Mouse (Mus musculus): Measurements from ENCODE around the gene Fdx1l. TPM values are rescaled to one million over a fixed set of nuclear protein-coding genes. Genes with fewer than 3 reads are reported as not detected.

The Fdx1l gene
- polyA plus RNA-seq, 1 experiment from 2014 or later, result 26.7 TPM

- ATAC-seq (peak; percentile 78), DNase-seq (no peak)
- WGBS (ENCODE audit: insufficient replicate concordance), result 42% methylated on average over 3 of the region's 3 CpGs
- peaks cover 8% of the 10 kb centered on the region for H3K4me1 ChIP-seq (ENCODE audit: insufficient read depth)
- no peak overlapping the region for H3K9ac ChIP-seq (replicated peaks)
- H3K9me3 ChIP-seq (ENCODE audit: low read length), result no peaks in the 10 kb centered on the region
- H3K4me3 ChIP-seq (ENCODE audit: low read depth, low read length), result no peak overlapping the region
- H3K27ac ChIP-seq (ENCODE audit: low read depth), result no peak overlapping the region
- TF ChIP-seq EP300 (IDR thresholded peaks at IDR 0.05; ENCODE audit: low read depth) (0 out of 2 replicates have a peak, but pooled peaks have one; percentile 56), CTCF (IDR thresholded peaks at IDR 0.05; ENCODE audit: low read depth) (no peak)
- peaks cover 89% of the 10 kb centered on the region for H3K36me3 ChIP-seq (replicated peaks; ENCODE audit: insufficient read depth, low read length)
- H3K27me3 ChIP-seq (ENCODE audit: insufficient read depth, low read length), result no peaks in the 10 kb centered on the region
- H3K4me2 ChIP-seq (ENCODE audit: low read depth, low read length), result no peak overlapping the region
These were observed 9.9 kb upstream of the Fdx1l start for GRCm38 (mm10) chr9:21083324-21083723.

GRCm38 (mm10) chr9:21081127-21081526 is 7.7 kb upstream of the Fdx1l start:
- no peak for DNase-seq
- Histone ChIP-seq H3K27ac (ENCODE audit: low read depth) (no peak overlapping the region), H3K9me3 (ENCODE audit: low read length) (no peaks in the 10 kb centered on the region), H3K4me2 (ENCODE audit: low read depth, low read length) (no peak overlapping the region), H3K4me1 (ENCODE audit: insufficient read depth) (peaks cover 8% of the 10 kb centered on the region), H3K9ac (replicated peaks) (no peak overlapping the region), H3K36me3 (replicated peaks; ENCODE audit: insufficient read depth, low read length) (peaks cover 88% of the 10 kb centered on the region), H3K27me3 (ENCODE audit: insufficient read depth, low read length) (no peaks in the 10 kb centered on the region), H3K4me3 (ENCODE audit: low read depth, low read length) (no peak overlapping the region)
- no peak for TF ChIP-seq EP300 (IDR thresholded peaks at IDR 0.05; ENCODE audit: low read depth)
- TF ChIP-seq CTCF (IDR thresholded peaks at IDR 0.05; ENCODE audit: low read depth), result no peak
- no peak for ATAC-seq
- 86% methylated on average over 9 of the region's 9 CpGs for WGBS (ENCODE audit: insufficient replicate concordance)

- H3K27ac ChIP-seq (ENCODE audit: low read depth), result no peak overlapping the region
- H3K4me3 ChIP-seq (ENCODE audit: low read depth, low read length), result no peak overlapping the region
- no peak overlapping the region for H3K9ac ChIP-seq (replicated peaks)
- H3K4me1 ChIP-seq (ENCODE audit: insufficient read depth), result peaks cover 16% of the 10 kb centered on the region
- DNase-seq, result no peak
- ATAC-seq, result no peak
- H3K9me3 ChIP-seq (ENCODE audit: low read length), result no peaks in the 10 kb centered on the region
- whole genome bisulfite sequencing (ENCODE audit: insufficient replicate concordance), result 92% methylated on average over 3 of the region's 3 CpGs
- no peaks in the 10 kb centered on the region for H3K27me3 ChIP-seq (ENCODE audit: insufficient read depth, low read length)
- TF ChIP-seq CTCF (IDR thresholded peaks at IDR 0.05; ENCODE audit: low read depth), result no peak
- TF ChIP-seq EP300 (IDR thresholded peaks at IDR 0.05; ENCODE audit: low read depth), result no peak
- no peak overlapping the region for H3K4me2 ChIP-seq (ENCODE audit: low read depth, low read length)
- H3K36me3 ChIP-seq (replicated peaks; ENCODE audit: insufficient read depth, low read length), result peaks cover 49% of the 10 kb centered on the region
These were observed 2.2 kb upstream of the Fdx1l start for GRCm38 (mm10) chr9:21075625-21076024.

GRCm38 (mm10) chr9:21074173-21074572 is 759 bp upstream of the Fdx1l start:
- H3K9ac ChIP-seq (replicated peaks), result no peak overlapping the region
- peaks cover 37% of the 10 kb centered on the region for H3K36me3 ChIP-seq (replicated peaks; ENCODE audit: insufficient read depth, low read length)
- ATAC-seq (no peak), DNase-seq (no peak)
- 68% methylated on average over 1 of the region's 1 CpGs for WGBS (ENCODE audit: insufficient replicate concordance)
- H3K9me3 ChIP-seq (ENCODE audit: low read length), result no peaks in the 10 kb centered on the region
- H3K4me1 ChIP-seq (ENCODE audit: insufficient read depth), result peaks cover 16% of the 10 kb centered on the region
- H3K4me2 ChIP-seq (ENCODE audit: low read depth, low read length), result peak overlapping the region; percentile 88
- H3K4me3 ChIP-seq (ENCODE audit: low read depth, low read length), result no peak overlapping the region
- TF ChIP-seq CTCF (IDR thresholded peaks at IDR 0.05; ENCODE audit: low read depth), result no peak
- no peak for TF ChIP-seq EP300 (IDR thresholded peaks at IDR 0.05; ENCODE audit: low read depth)
- H3K27ac ChIP-seq (ENCODE audit: low read depth), result peak overlapping the region; percentile 64
- no peaks in the 10 kb centered on the region for H3K27me3 ChIP-seq (ENCODE audit: insufficient read depth, low read length)

- Histone ChIP-seq H3K9ac (replicated peaks) (peak overlapping the region; percentile 69), H3K27ac (ENCODE audit: low read depth) (no peak overlapping the region), H3K27me3 (ENCODE audit: insufficient read depth, low read length) (no peaks in the 10 kb centered on the region), H3K9me3 (ENCODE audit: low read length) (no peaks in the 10 kb centered on the region), H3K4me3 (ENCODE audit: low read depth, low read length) (peak overlapping the region; percentile 68), H3K4me1 (ENCODE audit: insufficient read depth) (peaks cover 16% of the 10 kb centered on the region), H3K36me3 (replicated peaks; ENCODE audit: insufficient read depth, low read length) (peaks cover 26% of the 10 kb centered on the region), H3K4me2 (ENCODE audit: low read depth, low read length) (peak overlapping the region; percentile 88)
- WGBS (ENCODE audit: insufficient replicate concordance), result 4% methylated on average over 4 of the region's 4 CpGs
- DNase-seq, result no peak
- peak; percentile 13 for ATAC-seq
- no peak for TF ChIP-seq CTCF (IDR thresholded peaks at IDR 0.05; ENCODE audit: low read depth)
- no peak for TF ChIP-seq EP300 (IDR thresholded peaks at IDR 0.05; ENCODE audit: low read depth)
These were observed 773 bp downstream of the Fdx1l start for GRCm38 (mm10) chr9:21072641-21073040.

- no peak for DNase-seq
These were observed 6.3 kb downstream of the Fdx1l start, which contains the start of gene Zglp1 for GRCm38 (mm10) chr9:21067006-21067684. Zglp1 (minus strand) TSS chr9:21067093.

More at GRCm38 (mm10) chr9:21067006-21067684, 6.3 kb downstream of the Fdx1l start, which contains the start of gene Zglp1:
- no peak for ATAC-seq
- Histone ChIP-seq H3K27me3 (ENCODE audit: insufficient read depth, low read length) (no peaks in the 10 kb centered on the region), H3K4me3 (ENCODE audit: low read depth, low read length) (no peak within 1 kb of the TSS), H3K9me3 (ENCODE audit: low read length) (no peaks in the 10 kb centered on the region), H3K4me1 (ENCODE audit: insufficient read depth) (no peaks in the 10 kb centered on the region; the same call in 1 of the 2 replicates), H3K27ac (ENCODE audit: low read depth) (no peak within 1 kb of the TSS), H3K9ac (replicated peaks) (no peak within 1 kb of the TSS), H3K4me2 (ENCODE audit: low read depth, low read length) (no peak within 1 kb of the TSS), H3K36me3 (replicated peaks; ENCODE audit: insufficient read depth, low read length) (peaks cover 16% of the 10 kb centered on the region)
- no peak for TF ChIP-seq EP300 (IDR thresholded peaks at IDR 0.05; ENCODE audit: low read depth)
- TF ChIP-seq CTCF (IDR thresholded peaks at IDR 0.05; ENCODE audit: low read depth), result no peak
- WGBS (ENCODE audit: insufficient replicate concordance), result 89% methylated on average over 26 of the region's 27 CpGs

All from liver, postnatal 0 days (tissue).